Mouse (Mus musculus): ENCODE measurements around the gene Mphosph10. TPM values are rescaled to one million over a fixed set of nuclear protein-coding genes. Genes with fewer than 3 reads are reported as not detected.

The Mphosph10 gene
- polyA plus RNA-seq (2014; fragmentation: Nextera tagmentation; extraction: Ambion mirVana), result 35.4 and 36.1 TPM in 2 replicates

- under 1% methylated on average over 53 of the region's 54 CpGs for WGBS
- ATAC-seq (ENCODE audit: low read depth), result peak; percentile 98
Observed at GRCm38 (mm10) chr7:64392122-64392818, at the start of gene Mphosph10, which contains the start of gene Mcee. Gene Mphosph10, minus strand, starts transcription at chr7:64392268. Gene Mcee, plus strand, starts transcription at chr7:64392607.

DNA sequence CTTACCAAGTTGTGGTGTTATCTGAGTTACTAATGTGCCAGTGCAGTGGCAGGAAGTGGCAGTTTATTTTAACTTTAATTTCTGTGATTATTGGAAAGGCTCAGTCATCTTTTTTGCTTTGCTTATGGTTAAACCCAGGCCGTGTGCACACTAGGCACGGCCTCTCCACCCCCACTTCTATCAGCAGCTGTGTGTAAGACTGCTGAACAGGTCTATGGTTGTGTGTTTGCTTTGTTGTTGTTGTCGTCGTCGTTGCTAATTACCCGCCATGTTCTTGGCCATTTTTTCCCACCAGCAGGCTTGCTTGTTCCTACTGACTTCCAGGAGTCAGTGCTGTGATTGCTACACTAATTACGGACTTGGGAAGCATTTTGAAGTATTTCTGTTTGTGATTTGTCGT is 48.5 kb upstream of the Mphosph10 start:
- no peak for DNase-seq (ENCODE audit: low spot score)
- Histone ChIP-seq H3K4me3 (ENCODE audit: low read depth, low read length) (no peak overlapping the region), H3K4me1 (ENCODE audit: control insufficient read depth, insufficient read depth, low read length) (no peaks in the 10 kb centered on the region), H3K9me3 (ENCODE audit: control insufficient read depth, low read length) (no peaks in the 10 kb centered on the region), H3K9ac (ENCODE audit: low read depth, low read length) (no peak overlapping the region), H3K36me3 (ENCODE audit: control insufficient read depth, insufficient read depth, low read length) (no peaks in the 10 kb centered on the region), H3K4me2 (ENCODE audit: low read depth, low read length) (no peak overlapping the region), H3K27me3 (replicated peaks; ENCODE audit: control insufficient read depth, insufficient read depth, low read length) (no peaks in the 10 kb centered on the region), H3K27ac (replicated peaks; ENCODE audit: low read depth, low read length) (no peak overlapping the region)
- ATAC-seq (ENCODE audit: low read depth), result no peak
- 72% methylated on average over 8 of the region's 8 CpGs for WGBS

More at GRCm38 (mm10) chr7:64392122-64392818, at the start of gene Mphosph10, which contains the start of gene Mcee:
- peak; percentile 97 for DNase-seq (ENCODE audit: low spot score)
- Histone ChIP-seq H3K9ac (ENCODE audit: low read depth, low read length) (peak within 1 kb of the TSS; percentile 81), H3K36me3 (ENCODE audit: control insufficient read depth, insufficient read depth, low read length) (peaks cover 25% of the 10 kb centered on the region), H3K4me2 (ENCODE audit: low read depth, low read length) (peak within 1 kb of the TSS; percentile 94), H3K27me3 (replicated peaks; ENCODE audit: control insufficient read depth, insufficient read depth, low read length) (no peaks in the 10 kb centered on the region), H3K4me3 (ENCODE audit: low read depth, low read length) (peak within 1 kb of the TSS; percentile 82), H3K27ac (replicated peaks; ENCODE audit: low read depth, low read length) (peak within 1 kb of the TSS; percentile 78), H3K9me3 (ENCODE audit: control insufficient read depth, low read length) (no peaks in the 10 kb centered on the region), H3K4me1 (ENCODE audit: control insufficient read depth, insufficient read depth, low read length) (0 out of 2 replicates have a peak, but pooled peaks cover 4% of the 10 kb centered on the region)

GRCm38 (mm10) chr7:64439595-64440518 is 47.8 kb upstream of the Mphosph10 start:
- ATAC-seq (ENCODE audit: low read depth) (no peak), DNase-seq (ENCODE audit: low spot score) (peak; percentile 10)
- no peak overlapping the region for H3K4me2 ChIP-seq (ENCODE audit: low read depth, low read length)
- no peak overlapping the region for H3K4me3 ChIP-seq (ENCODE audit: low read depth, low read length)
- H3K27me3 ChIP-seq (replicated peaks; ENCODE audit: control insufficient read depth, insufficient read depth, low read length), result no peaks in the 10 kb centered on the region
- H3K9me3 ChIP-seq (ENCODE audit: control insufficient read depth, low read length), result no peaks in the 10 kb centered on the region
- no peak overlapping the region for H3K27ac ChIP-seq (replicated peaks; ENCODE audit: low read depth, low read length)
- no peaks in the 10 kb centered on the region for H3K36me3 ChIP-seq (ENCODE audit: control insufficient read depth, insufficient read depth, low read length)
- H3K4me1 ChIP-seq (ENCODE audit: control insufficient read depth, insufficient read depth, low read length), result no peaks in the 10 kb centered on the region
- 53% methylated on average over 5 of the region's 5 CpGs for WGBS
- no peak overlapping the region for H3K9ac ChIP-seq (ENCODE audit: low read depth, low read length)

- 53% methylated on average over 5 of the region's 5 CpGs for WGBS
- no peaks in the 10 kb centered on the region for H3K9me3 ChIP-seq (ENCODE audit: control insufficient read depth, low read length)
- H3K36me3 ChIP-seq (ENCODE audit: control insufficient read depth, insufficient read depth, low read length), result no peaks in the 10 kb centered on the region
- ATAC-seq (ENCODE audit: low read depth), result no peak
- H3K27ac ChIP-seq (replicated peaks; ENCODE audit: low read depth, low read length), result no peak overlapping the region
- no peak overlapping the region for H3K9ac ChIP-seq (ENCODE audit: low read depth, low read length)
- no peaks in the 10 kb centered on the region for H3K4me1 ChIP-seq (ENCODE audit: control insufficient read depth, insufficient read depth, low read length)
- no peaks in the 10 kb centered on the region for H3K27me3 ChIP-seq (replicated peaks; ENCODE audit: control insufficient read depth, insufficient read depth, low read length)
- peak; percentile 10 for DNase-seq (ENCODE audit: low spot score)
- no peak overlapping the region for H3K4me2 ChIP-seq (ENCODE audit: low read depth, low read length)
- H3K4me3 ChIP-seq (ENCODE audit: low read depth, low read length), result no peak overlapping the region
Observed at GRCm38 (mm10) chr7:64424861-64425260, 32.8 kb upstream of the Mphosph10 start.

GRCm38 (mm10) chr7:64403989-64404388 is 11.9 kb upstream of the Mphosph10 start:
- H3K4me3 ChIP-seq (ENCODE audit: low read depth, low read length), result no peak overlapping the region
- H3K27me3 ChIP-seq (replicated peaks; ENCODE audit: control insufficient read depth, insufficient read depth, low read length), result no peaks in the 10 kb centered on the region
- H3K4me2 ChIP-seq (ENCODE audit: low read depth, low read length), result no peak overlapping the region
- no peak for DNase-seq (ENCODE audit: low spot score)
- ATAC-seq (ENCODE audit: low read depth), result no peak
- H3K4me1 ChIP-seq (ENCODE audit: control insufficient read depth, insufficient read depth, low read length), result no peaks in the 10 kb centered on the region
- WGBS, result 91% methylated on average over 8 of the region's 8 CpGs
- H3K36me3 ChIP-seq (ENCODE audit: control insufficient read depth, insufficient read depth, low read length), result no peaks in the 10 kb centered on the region
- H3K27ac ChIP-seq (replicated peaks; ENCODE audit: low read depth, low read length), result no peak overlapping the region
- no peaks in the 10 kb centered on the region for H3K9me3 ChIP-seq (ENCODE audit: control insufficient read depth, low read length)
- H3K9ac ChIP-seq (ENCODE audit: low read depth, low read length), result no peak overlapping the region

DNA sequence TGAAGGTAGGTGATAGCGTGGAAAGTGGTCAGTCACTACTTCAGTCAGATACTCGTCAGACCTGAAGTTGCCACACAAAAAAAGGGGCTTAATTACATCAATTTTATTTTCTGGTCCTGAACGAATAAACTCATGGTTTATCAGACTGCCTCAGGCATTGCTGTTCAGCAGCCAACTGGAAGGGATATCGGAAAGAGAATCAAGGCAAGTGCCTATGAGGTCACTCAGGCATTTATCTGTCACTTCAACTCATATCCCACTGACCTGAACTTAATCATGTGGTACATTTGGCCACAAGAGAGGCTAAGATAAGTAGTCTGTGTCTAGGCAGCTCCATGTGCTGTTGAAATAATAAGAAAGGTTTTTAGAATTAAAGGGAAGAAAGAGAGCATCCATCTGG is 10.4 kb upstream of the Mphosph10 start:
- Histone ChIP-seq H3K27ac (replicated peaks; ENCODE audit: low read depth, low read length) (no peak overlapping the region), H3K9me3 (ENCODE audit: control insufficient read depth, low read length) (no peaks in the 10 kb centered on the region), H3K4me3 (ENCODE audit: low read depth, low read length) (no peak overlapping the region), H3K4me2 (ENCODE audit: low read depth, low read length) (no peak overlapping the region), H3K36me3 (ENCODE audit: control insufficient read depth, insufficient read depth, low read length) (no peaks in the 10 kb centered on the region), H3K4me1 (ENCODE audit: control insufficient read depth, insufficient read depth, low read length) (no peaks in the 10 kb centered on the region), H3K27me3 (replicated peaks; ENCODE audit: control insufficient read depth, insufficient read depth, low read length) (no peaks in the 10 kb centered on the region), H3K9ac (ENCODE audit: low read depth, low read length) (no peak overlapping the region)
- DNase-seq (ENCODE audit: low spot score) (no peak), ATAC-seq (ENCODE audit: low read depth) (no peak)
- 84% methylated on average over 4 of the region's 4 CpGs for WGBS

GRCm38 (mm10) chr7:64400725-64401124 is 8.7 kb upstream of the Mphosph10 start:
- H3K4me2 ChIP-seq (ENCODE audit: low read depth, low read length), result no peak overlapping the region
- no peaks in the 10 kb centered on the region for H3K36me3 ChIP-seq (ENCODE audit: control insufficient read depth, insufficient read depth, low read length)
- H3K9me3 ChIP-seq (ENCODE audit: control insufficient read depth, low read length), result no peaks in the 10 kb centered on the region
- no peak overlapping the region for H3K9ac ChIP-seq (ENCODE audit: low read depth, low read length)
- H3K27me3 ChIP-seq (replicated peaks; ENCODE audit: control insufficient read depth, insufficient read depth, low read length), result no peaks in the 10 kb centered on the region
- ATAC-seq (ENCODE audit: low read depth) (no peak), DNase-seq (ENCODE audit: low spot score) (no peak)
- 93% methylated on average over 1 of the region's 1 CpGs for WGBS
- no peak overlapping the region for H3K4me3 ChIP-seq (ENCODE audit: low read depth, low read length)
- H3K27ac ChIP-seq (replicated peaks; ENCODE audit: low read depth, low read length), result no peak overlapping the region
- no peaks in the 10 kb centered on the region for H3K4me1 ChIP-seq (ENCODE audit: control insufficient read depth, insufficient read depth, low read length)

DNA sequence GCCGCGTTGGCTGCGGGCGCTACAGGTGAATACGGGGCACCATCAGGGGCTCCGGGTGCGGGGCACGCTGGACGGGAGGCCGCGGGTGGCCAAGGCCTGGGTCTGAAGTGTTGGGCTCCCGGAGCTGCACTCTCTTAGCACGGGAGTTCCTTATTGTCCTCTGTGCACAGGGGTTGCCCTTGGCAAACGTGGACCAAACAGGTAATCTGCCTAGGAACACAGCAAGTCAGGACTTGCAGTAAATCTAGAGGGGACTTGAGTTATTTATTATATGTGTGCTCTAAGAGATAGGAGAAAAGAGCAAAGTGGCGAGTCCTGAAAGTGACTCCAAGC is 717 bp upstream of the Mphosph10 start:
- Histone ChIP-seq H3K4me3 (ENCODE audit: low read depth, low read length) (peak overlapping the region; percentile 82), H3K4me2 (ENCODE audit: low read depth, low read length) (peak overlapping the region; percentile 94), H3K27me3 (replicated peaks; ENCODE audit: control insufficient read depth, insufficient read depth, low read length) (no peaks in the 10 kb centered on the region), H3K9me3 (ENCODE audit: control insufficient read depth, low read length) (no peaks in the 10 kb centered on the region), H3K36me3 (ENCODE audit: control insufficient read depth, insufficient read depth, low read length) (peaks cover 19% of the 10 kb centered on the region), H3K9ac (ENCODE audit: low read depth, low read length) (peak overlapping the region; percentile 81), H3K27ac (replicated peaks; ENCODE audit: low read depth, low read length) (peak overlapping the region; percentile 78), H3K4me1 (ENCODE audit: control insufficient read depth, insufficient read depth, low read length) (0 out of 2 replicates have a peak, but pooled peaks cover 4% of the 10 kb centered on the region)
- ATAC-seq (ENCODE audit: low read depth), result no peak; the same call in 1 of the 2 replicates
- no peak for DNase-seq (ENCODE audit: low spot score)
- 2% methylated on average over 15 of the region's 15 CpGs for WGBS
